ENCODE assay signal across 15 mouse cellular contexts in genomic region chr4:97919773-97920172, GRCm38 (mm10).
DNase-seq lines count a peak whose midpoint lies in the region; ATAC-seq and TF ChIP-seq lines count a peak whose summit lies in the region.
"Had no signal": no experiment of that assay in that cellular context is flagged by ENCODE, and none has a peak within 500 bp of the region (broad histone marks: within the 10 kb centered on the region; RNA-seq: fewer than 3 reads in every experiment).

No protein-coding gene starts in this region.

- WGBS in heart, embryonic 13.5 days, result 80% methylated on average over 2 of the region's 2 CpGs
- WGBS in hindbrain, postnatal 0 days, result 60% methylated on average over 2 of the region's 2 CpGs
- 59% methylated on average over 2 of the region's 2 CpGs for WGBS in hindbrain, embryonic 16.5 days
- 68% methylated on average over 2 of the region's 2 CpGs for WGBS in lung, postnatal 0 days

- no peaks in the 10 kb centered on the region for H3K27me3 ChIP-seq in heart, embryonic 13.5 days (replicated peaks)
- H3K27me3 ChIP-seq in hindbrain, postnatal 0 days (ENCODE audit: insufficient read depth, low read length), result no peaks in the 10 kb centered on the region
- H3K27me3 ChIP-seq in hindbrain, embryonic 16.5 days (replicated peaks; ENCODE audit: control insufficient read depth, insufficient read depth, low read length), result no peaks in the 10 kb centered on the region
- H3K27me3 ChIP-seq in lung, postnatal 0 days (replicated peaks; ENCODE audit: insufficient read depth, low read length), result no peaks in the 10 kb centered on the region
- H3K27me3 ChIP-seq: forebrain, embryonic 12.5 days; kidney, embryonic 15.5 days; limb, embryonic 13.5 days had no signal

- H3K9me3 ChIP-seq in heart, embryonic 13.5 days, result no peaks in the 10 kb centered on the region
- H3K9me3 ChIP-seq in hindbrain, postnatal 0 days (ENCODE audit: low read length), result no peaks in the 10 kb centered on the region
- H3K9me3 ChIP-seq in hindbrain, embryonic 16.5 days (ENCODE audit: control insufficient read depth, low read length), result no peaks in the 10 kb centered on the region
- H3K9me3 ChIP-seq in lung, postnatal 0 days (ENCODE audit: low read length), result no peaks in the 10 kb centered on the region
- H3K9me3 ChIP-seq: forebrain, embryonic 12.5 days; kidney, embryonic 15.5 days; limb, embryonic 13.5 days; midbrain, embryonic 10.5 days had no signal

- no peak overlapping the region for H3K4me3 ChIP-seq in heart, embryonic 13.5 days
- no peak overlapping the region for H3K4me3 ChIP-seq in hindbrain, postnatal 0 days (ENCODE audit: low read length)
- no peak overlapping the region for H3K4me3 ChIP-seq in hindbrain, embryonic 16.5 days (ENCODE audit: low read length)
- no peak overlapping the region for H3K4me3 ChIP-seq in lung, postnatal 0 days (ENCODE audit: low read depth, low read length)
- H3K4me3 ChIP-seq: forebrain, embryonic 12.5 days; kidney, embryonic 15.5 days; limb, embryonic 13.5 days; midbrain, embryonic 10.5 days had no signal

- no peak for TF ChIP-seq CTCF in hindbrain, postnatal 0 days (IDR thresholded peaks at IDR 0.05; ENCODE audit: low read depth)
- no peak for TF ChIP-seq CTCF in lung, postnatal 0 days (IDR thresholded peaks at IDR 0.05)

- peaks cover 65% of the 10 kb centered on the region for H3K4me1 ChIP-seq in heart, embryonic 13.5 days
- peaks cover 9% of the 10 kb centered on the region for H3K4me1 ChIP-seq in hindbrain, postnatal 0 days (ENCODE audit: insufficient read depth, low read length)
- H3K4me1 ChIP-seq in hindbrain, embryonic 16.5 days (ENCODE audit: control insufficient read depth, insufficient read depth, low read depth, low read length), result peaks cover 22% of the 10 kb centered on the region
- H3K4me1 ChIP-seq in lung, postnatal 0 days (ENCODE audit: insufficient read depth, low read depth, low read length), result no peaks in the 10 kb centered on the region; the same call in 1 of the 2 replicates

- no peaks in the 10 kb centered on the region for H3K36me3 ChIP-seq in heart, embryonic 13.5 days
- H3K36me3 ChIP-seq in hindbrain, postnatal 0 days (ENCODE audit: insufficient read depth, low read length), result no peaks in the 10 kb centered on the region
- H3K36me3 ChIP-seq in hindbrain, embryonic 16.5 days (ENCODE audit: control insufficient read depth, insufficient read depth, low read length), result no peaks in the 10 kb centered on the region
- no peaks in the 10 kb centered on the region for H3K36me3 ChIP-seq in lung, postnatal 0 days (ENCODE audit: insufficient read depth, low read length)
- H3K36me3 ChIP-seq: forebrain, embryonic 12.5 days; kidney, embryonic 15.5 days; limb, embryonic 13.5 days; midbrain, embryonic 10.5 days had no signal

- no peak for DNase-seq in heart, postnatal 4 days
- DNase-seq in hindbrain, postnatal 0 days (ENCODE audit: low spot score), result no peak
- DNase-seq in lung, postnatal 0 days (ENCODE audit: low spot score), result no peak
- no peak for DNase-seq in lung, postnatal 14 days
- DNase-seq in thymus, postnatal 4 days, result no peak
- DNase-seq: B cell, adult 2 months; right cerebral cortex, postnatal 4 days had no signal

- H3K4me2 ChIP-seq in heart, embryonic 13.5 days, result peak overlapping the region; percentile 64
- H3K4me2 ChIP-seq in hindbrain, postnatal 0 days (ENCODE audit: low read depth, low read length), result peak overlapping the region; percentile 25; the same call in 1 of the 2 replicates
- no peak overlapping the region for H3K4me2 ChIP-seq in hindbrain, embryonic 16.5 days (ENCODE audit: low read length)
- H3K4me2 ChIP-seq in lung, postnatal 0 days (replicated peaks; ENCODE audit: low read depth, low read length), result peak overlapping the region; percentile 43
- H3K4me2 ChIP-seq: forebrain, embryonic 12.5 days; limb, embryonic 13.5 days had no signal

- ATAC-seq in heart, embryonic 13.5 days (ENCODE audit: extremely low read depth, insufficient number of reproducible peaks, low FRiP score, low TSS enrichment), result no peak
- ATAC-seq in hindbrain, postnatal 0 days, result no peak
- no peak for ATAC-seq in hindbrain, embryonic 16.5 days
- no peak for ATAC-seq in lung, postnatal 0 days
- no peak for ATAC-seq in megakaryocyte, adult 5-6 weeks (ENCODE audit: poor library complexity, severe bottlenecking)

- peak overlapping the region; percentile 84 for H3K27ac ChIP-seq in heart, embryonic 13.5 days (replicated peaks)
- no peak overlapping the region for H3K27ac ChIP-seq in hindbrain, postnatal 0 days
- no peak overlapping the region for H3K27ac ChIP-seq in hindbrain, embryonic 16.5 days (ENCODE audit: low read depth, low read length)
- H3K27ac ChIP-seq in lung, postnatal 0 days (ENCODE audit: low read length), result peak overlapping the region; percentile 55; the same call in 1 of the 2 replicates
- H3K27ac ChIP-seq: liver, embryonic 14.5 days; midbrain, embryonic 10.5 days had no signal

- H3K9ac ChIP-seq in heart, embryonic 13.5 days, result peak overlapping the region; percentile 71
- H3K9ac ChIP-seq in hindbrain, postnatal 0 days (replicated peaks; ENCODE audit: low read length), result no peak overlapping the region
- H3K9ac ChIP-seq in hindbrain, embryonic 16.5 days (ENCODE audit: low read depth, low read length), result no peak overlapping the region
- H3K9ac ChIP-seq in lung, postnatal 0 days (replicated peaks; ENCODE audit: low read depth), result no peak overlapping the region
- H3K9ac ChIP-seq: forebrain, embryonic 12.5 days; kidney, embryonic 15.5 days; limb, embryonic 13.5 days; liver, embryonic 14.5 days had no signal

- TF ChIP-seq EP300 in lung, postnatal 0 days (IDR thresholded peaks at IDR 0.05), result no peak

Comparison
In these comparisons a context has a peak if more than half of its experiments do, and no peak if none do; other contexts are left out.
1. H3K27ac ChIP-seq: peak in heart, embryonic 13.5 days (single experiment) and lung, postnatal 0 days (single experiment); none in hindbrain, postnatal 0 days (single experiment) and hindbrain, embryonic 16.5 days (single experiment).